Mouse (Mus musculus): ENCODE data around the gene Rpusd2. TPM values are rescaled to one million over a fixed set of nuclear protein-coding genes. Genes with fewer than 3 reads are reported as not detected.
A peak's percentile ranks its signal among the peaks of the same experiment; 100 is the strongest.

Rpusd2 gene
- total RNA-seq, 2 experiments from 2014 or later = 8.5 to 8.9 TPM

GRCm38 (mm10) chr2:119028941-119029551, 5.5 kb upstream of the Rpusd2 start, which contains the start of gene Ccdc32:
Gene Ccdc32, minus strand, starts transcription at chr2:119029393.
- peak; percentile 95 to 96 for DNase-seq (ENCODE audit: low spot score in 2 of 2)

DNA sequence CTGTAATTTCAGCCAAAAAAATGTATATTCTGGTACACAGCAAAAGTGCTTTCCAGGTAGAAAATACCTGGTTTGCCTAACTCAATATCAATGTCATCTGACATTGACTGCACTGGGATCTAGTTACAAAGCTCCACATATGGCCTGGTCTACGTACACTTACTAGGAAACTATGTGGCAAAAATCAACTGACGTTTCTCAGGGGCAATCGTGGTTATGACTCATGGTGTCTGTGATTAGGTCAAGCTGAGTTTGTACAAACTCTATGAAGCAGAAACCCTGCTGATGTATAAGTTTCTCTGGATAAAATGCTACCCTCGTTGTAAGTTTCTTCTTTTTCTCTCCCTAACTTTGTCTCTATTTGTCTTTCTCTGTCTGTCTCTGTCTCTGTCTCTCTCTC, 2.4 kb upstream of the Rpusd2 start:
- DNase-seq (ENCODE audit: low spot score in 2 of 2) = no peak

DNA sequence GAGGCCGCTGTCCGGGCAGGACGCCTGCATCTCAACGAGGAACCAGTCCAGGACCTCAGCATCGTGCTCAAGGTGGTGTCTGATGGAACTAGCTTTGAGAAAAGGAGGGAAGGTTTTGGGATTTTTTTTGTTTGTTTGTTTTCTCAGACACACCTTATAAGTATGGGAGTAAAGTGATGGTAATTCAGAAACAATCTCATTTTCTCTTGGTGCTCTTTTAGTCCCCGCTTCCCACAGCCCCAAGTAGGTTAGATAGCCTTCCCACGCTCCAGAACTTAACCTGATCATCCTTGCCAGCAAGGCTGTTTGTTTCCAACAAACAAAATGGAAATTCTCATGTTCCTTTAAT, 781 bp downstream of the Rpusd2 start:
- DNase-seq (ENCODE audit: low spot score in 2 of 2) = no peak

DNA sequence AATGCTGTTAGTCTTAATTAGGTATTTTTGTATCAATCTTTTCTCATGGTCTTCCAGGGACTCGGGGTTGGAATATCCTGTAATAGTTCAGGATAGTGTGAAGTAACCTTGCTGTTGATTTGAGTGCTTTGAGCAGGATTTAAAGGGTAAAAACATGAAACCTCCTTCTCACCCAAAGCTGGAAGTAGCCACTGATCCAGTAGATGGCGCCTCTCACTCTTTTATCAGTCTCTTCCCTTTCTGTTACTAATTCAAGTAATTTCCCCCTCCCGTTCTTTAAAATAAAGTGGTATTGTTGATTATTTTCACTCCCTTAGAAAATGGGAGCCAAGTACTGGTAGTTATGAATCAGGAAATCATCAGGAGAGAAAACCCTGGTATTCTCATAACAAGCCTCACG, 6.3 kb downstream of the Rpusd2 start:
- DNase-seq (ENCODE audit: low spot score in 2 of 2) = peak; percentile 27 to 45

DNA sequence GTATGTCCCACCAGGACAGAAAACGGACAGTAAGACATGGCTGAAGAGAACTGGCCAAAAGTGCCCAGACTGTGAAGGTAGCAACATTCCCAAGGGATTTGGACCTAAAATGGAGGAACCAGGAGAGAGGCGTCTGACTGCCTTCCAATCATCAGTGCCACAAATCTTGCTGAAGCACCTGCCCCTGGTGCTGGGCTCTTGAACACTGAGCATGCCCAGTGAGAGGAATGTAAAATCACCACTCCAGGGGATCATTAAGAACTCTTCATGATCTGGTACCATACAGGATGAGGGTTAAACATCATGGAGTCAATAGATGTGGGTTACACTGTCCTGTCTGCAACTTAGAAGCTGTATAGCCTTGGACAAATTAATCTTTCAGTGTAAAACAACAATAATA, 10.6 kb downstream of the Rpusd2 start:
- no peak for DNase-seq (ENCODE audit: low spot score in 2 of 2)

DNA sequence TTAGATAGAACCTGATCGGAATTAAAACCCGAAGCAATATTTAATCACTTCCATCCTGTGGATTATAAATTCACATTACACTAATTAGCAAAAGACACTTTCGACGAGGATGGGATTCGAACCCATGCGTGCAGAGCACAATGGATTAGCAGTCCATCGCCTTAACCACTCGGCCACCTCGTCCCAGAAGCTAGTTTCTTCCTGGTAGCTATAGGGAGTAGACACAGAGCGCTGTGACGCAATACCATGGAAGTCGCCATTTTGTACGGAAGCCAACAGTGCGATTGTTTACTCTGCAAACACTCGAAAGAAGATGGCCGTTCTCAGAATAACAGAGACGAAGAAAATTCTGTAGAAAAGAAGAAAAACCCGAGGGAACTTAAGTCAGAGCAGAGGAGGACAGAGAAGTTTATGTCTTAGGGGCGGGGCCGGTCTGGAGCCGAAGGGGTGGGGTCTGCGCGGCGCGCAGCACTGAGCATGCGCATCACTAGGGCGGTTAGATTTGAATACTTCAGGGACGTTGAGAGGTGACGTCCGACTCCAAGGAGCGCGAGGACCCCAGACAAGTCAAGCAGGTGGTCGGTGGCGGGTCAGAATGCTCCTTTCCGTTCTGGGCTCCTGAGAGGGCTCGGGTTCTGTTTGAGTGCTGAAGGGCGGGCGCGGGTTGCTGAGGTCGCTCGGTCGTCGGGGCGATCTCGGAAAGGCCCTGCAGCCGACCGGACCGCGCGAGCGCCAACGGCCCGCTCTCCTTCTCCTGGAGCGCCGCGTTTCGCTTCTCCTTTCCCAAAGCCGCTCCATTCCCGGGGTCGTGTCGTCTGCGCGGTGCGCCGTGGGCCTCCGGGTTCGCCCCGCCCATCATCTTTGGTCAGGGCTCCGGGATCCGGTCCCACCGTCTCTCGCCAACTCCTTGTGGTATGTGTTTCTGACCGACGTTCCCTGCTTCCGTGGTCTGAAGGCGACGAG, 12.3 kb downstream of the Rpusd2 start, which contains the start of gene Knl1:
TSS of gene Knl1 (plus strand) at position 471 of the 963 bp plus-strand sequence.
- peak; percentile 95 to 96 for DNase-seq (ENCODE audit: low spot score in 2 of 2)

DNA sequence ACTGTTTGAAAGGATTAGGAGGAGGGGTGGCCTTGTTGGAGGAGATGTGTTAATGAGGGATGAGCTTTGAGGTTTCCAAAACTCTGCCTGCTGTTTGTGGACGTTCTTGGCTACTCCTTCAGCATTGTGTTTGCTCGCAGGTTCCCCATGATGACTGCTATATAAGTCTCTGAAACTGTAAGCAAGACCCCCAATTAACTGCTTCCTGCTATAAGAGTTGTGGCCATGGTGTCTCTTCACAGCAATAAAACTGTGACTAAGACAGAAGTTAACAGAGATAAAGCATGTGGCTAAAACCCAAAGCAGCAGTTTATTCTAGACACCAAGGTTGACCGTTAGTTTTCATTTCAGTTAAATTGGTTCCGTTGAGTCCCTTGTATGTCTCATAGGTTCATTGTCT, 13.3 kb downstream of the Rpusd2 start:
- DNase-seq (ENCODE audit: low spot score in 2 of 2) = no peak

DNA sequence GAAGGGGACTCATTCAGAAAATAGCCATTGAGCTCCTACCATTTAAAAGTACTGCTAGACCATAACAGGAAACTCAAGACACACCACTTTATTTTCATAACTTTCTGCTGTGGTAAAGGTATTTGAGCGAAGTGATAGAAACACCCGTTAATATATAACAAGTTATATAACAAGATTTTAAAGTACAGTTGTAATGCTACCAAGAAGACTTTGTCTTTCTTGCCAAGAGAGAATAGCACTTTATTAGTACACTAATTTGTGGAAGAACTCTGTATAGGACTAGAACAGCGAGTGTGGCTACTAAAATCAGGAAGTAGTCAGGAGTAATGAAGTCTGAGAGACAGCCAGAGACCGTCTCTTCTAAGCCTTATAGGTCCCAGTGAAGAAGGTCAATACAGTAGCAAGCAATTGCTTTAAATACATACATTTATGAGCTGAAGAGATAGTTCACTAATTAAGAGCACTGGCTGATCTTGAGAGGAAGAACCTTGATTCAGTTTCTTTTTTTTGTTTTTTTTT, 15.6 kb downstream of the Rpusd2 start:
- DNase-seq (ENCODE audit: low spot score in 2 of 2) = no peak

- no peak for DNase-seq (ENCODE audit: low spot score in 2 of 2)
These were observed 25.5 kb downstream of the Rpusd2 start for GRCm38 (mm10) chr2:119060139-119060538.

- DNase-seq (ENCODE audit: low spot score in 2 of 2) = no peak
These were observed 37.8 kb downstream of the Rpusd2 start for GRCm38 (mm10) chr2:119072397-119072796.

- DNase-seq (ENCODE audit: low spot score in 2 of 2) = no peak
These were observed 51.6 kb downstream of the Rpusd2 start for GRCm38 (mm10) chr2:119086156-119086555.

Other genes with a start within 250 kb of the Rpusd2 start
- gene Knstrn, start 220.8 kb upstream of the Rpusd2 start, total RNA-seq (2021) = 1 to 10 TPM; 1.5 to 1.7 TPM
- gene Ivd, start 172.8 kb upstream of the Rpusd2 start, total RNA-seq (2021) = 10 to 100 TPM; 63.1 to 68.5 TPM
- 10 to 100 TPM; 53.2 to 61.6 TPM for gene Bahd1, start 134.4 kb upstream of the Rpusd2 start, total RNA-seq (2021)
- gene Chst14, start 108.3 kb upstream of the Rpusd2 start, total RNA-seq (2021) = 1 to 10 TPM; 1.8 to 2.9 TPM
- 10 to 100 TPM; 47.4 to 48.4 TPM for gene Ccdc32, start 5.4 kb upstream of the Rpusd2 start, total RNA-seq (2021)
- under 1 TPM; 0.05 to 0.07 TPM for gene Knl1, start 12.3 kb downstream of the Rpusd2 start, total RNA-seq (2021)
- gene Rad51, start 78.0 kb downstream of the Rpusd2 start, total RNA-seq (2021) = 1 to 10 TPM in 1 of 2 experiments, under 1 TPM in 1; 0.70 to 1.5 TPM
- 10 to 100 TPM; 57.3 to 65.9 TPM for gene Rmdn3, start 122.2 kb downstream of the Rpusd2 start, total RNA-seq (2021)
- gene Gchfr, start 133.0 kb downstream of the Rpusd2 start, total RNA-seq (2021) = 1 to 10 TPM in 1 of 2 experiments, under 1 TPM in 1; 0.56 to 1.0 TPM
- gene Gm14137, start 139.7 kb downstream of the Rpusd2 start, total RNA-seq (2021) = not detected
- 10 to 100 TPM; 24.2 to 37.3 TPM for gene Zfyve19, start 173.8 kb downstream of the Rpusd2 start, total RNA-seq (2021)
- gene Dnajc17, start 174.0 kb downstream of the Rpusd2 start, total RNA-seq (2021) = 10 to 100 TPM; 15.9 to 17.7 TPM
- gene Ppp1r14d, start 195.1 kb downstream of the Rpusd2 start, total RNA-seq (2021) = not detected
- gene Spint1, start 202.6 kb downstream of the Rpusd2 start, total RNA-seq (2021) = 1 to 10 TPM; 1.6 to 1.9 TPM
- 10 to 100 TPM; 11.6 to 11.8 TPM for gene Rhov, start 236.5 kb downstream of the Rpusd2 start, total RNA-seq (2021)